Mouse (Mus musculus) frontal cortex, adult 2 months (tissue): ENCODE results near the gene Trim23. TPM values are rescaled to one million over a fixed set of nuclear protein-coding genes. Genes with fewer than 3 reads are reported as not detected.
"Not testable (repeated sequence)": the region's sequence is repeated elsewhere in the genome, so short reads cannot be mapped to it uniquely, and the experiment has no call there.

Source experiments
- DNase-seq, 2 experiments: peaks; one replicate each; pipeline ENCODE4 v3.0.0; 2022; ENCODE audit warnings: low spot score in 1 of 2; ENCODE audit errors: extremely low spot score in 1 of 2
- polyA plus RNA-seq: library from polyadenylated mRNA; depleted of rRNA; stranded (reverse); fragments of >200 nt; gene quantifications from 2 replicates; pipeline ENCODE4 v1.2.3, GENCODE M21; 2012; rRNA removed

Trim23 gene
- polyA plus RNA-seq = 32.1 and 37.8 TPM in 2 replicates

GRCm38 (mm10) chr13:104178650-104179121, at the start of gene Trim23:
Trim23 (plus strand) TSS chr13:104178797.
- peak; percentile 97 to 98 for DNase-seq

GRCm38 (mm10) chr13:104132561-104132960, 46.0 kb upstream of the Trim23 start:
- DNase-seq = no peak

DNA sequence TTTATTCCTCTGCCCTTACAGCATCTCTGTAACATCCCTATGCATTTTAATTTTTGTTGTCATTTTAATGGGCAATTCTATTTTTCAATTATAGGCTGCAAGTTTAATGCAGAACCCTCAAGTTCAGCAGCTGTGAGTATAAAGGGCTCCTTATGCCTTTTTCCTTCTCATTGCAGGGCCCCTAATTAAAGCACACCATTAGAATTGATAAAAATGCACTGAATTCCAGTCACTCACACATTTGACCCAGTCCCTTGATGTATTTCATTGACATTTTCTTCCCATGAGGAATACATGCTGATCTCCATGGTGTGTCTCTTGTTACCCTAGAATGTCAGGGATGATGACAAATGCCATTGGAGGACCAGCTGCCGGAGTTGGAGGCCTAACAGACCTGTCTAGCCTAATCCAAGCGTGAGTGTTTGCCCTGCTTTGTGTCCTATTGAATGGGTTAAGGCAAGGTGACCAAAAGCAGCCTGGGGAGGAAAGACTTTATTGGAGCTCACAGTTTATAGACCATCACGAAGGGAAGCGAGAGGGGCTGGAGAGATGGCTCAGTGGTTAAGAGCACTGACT, 44.0 kb upstream of the Trim23 start:
- no peak for DNase-seq

GRCm38 (mm10) chr13:104139369-104140209, 39.0 kb upstream of the Trim23 start:
- peak; percentile 83 to 93 for DNase-seq

DNA sequence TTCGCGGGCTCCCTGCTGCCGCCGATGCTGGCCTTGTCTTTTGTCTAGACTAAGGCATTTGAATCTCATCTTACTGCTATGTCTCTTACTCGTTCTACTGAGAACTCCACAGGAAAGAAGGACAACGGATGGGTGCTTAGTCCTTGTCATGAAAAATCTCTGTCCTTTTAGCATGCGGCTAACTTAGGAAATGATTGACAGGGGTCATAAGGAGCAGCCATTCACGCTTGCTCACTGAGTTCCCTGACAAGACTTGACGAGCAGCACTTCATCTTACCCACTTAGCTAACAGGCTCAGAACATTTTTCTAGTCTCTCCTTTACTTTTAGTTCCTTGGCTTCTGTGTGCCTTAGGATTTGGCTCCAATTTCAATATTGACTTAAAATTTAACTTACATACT, 33.7 kb upstream of the Trim23 start:
- DNase-seq = no peak

DNA sequence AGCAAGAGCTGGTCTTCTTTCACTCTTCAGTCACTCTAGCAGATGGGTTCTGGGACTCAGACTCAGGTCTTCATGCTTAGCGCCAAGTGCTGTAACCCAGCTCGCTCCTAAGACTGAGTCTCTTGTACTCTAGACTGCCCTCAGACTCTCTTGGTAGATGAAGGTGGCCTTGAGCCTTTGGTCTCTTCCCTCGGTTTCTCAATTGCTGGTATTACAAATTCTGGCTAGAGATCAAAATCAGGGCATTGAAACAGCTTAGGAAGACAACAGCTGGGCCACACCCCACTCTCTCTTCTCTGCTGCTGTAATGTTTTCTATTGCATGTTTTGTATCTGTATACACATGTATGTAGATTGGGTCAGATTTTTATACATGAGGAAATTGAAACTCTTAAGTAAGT, 33.0 kb upstream of the Trim23 start:
- no peak for DNase-seq

DNA sequence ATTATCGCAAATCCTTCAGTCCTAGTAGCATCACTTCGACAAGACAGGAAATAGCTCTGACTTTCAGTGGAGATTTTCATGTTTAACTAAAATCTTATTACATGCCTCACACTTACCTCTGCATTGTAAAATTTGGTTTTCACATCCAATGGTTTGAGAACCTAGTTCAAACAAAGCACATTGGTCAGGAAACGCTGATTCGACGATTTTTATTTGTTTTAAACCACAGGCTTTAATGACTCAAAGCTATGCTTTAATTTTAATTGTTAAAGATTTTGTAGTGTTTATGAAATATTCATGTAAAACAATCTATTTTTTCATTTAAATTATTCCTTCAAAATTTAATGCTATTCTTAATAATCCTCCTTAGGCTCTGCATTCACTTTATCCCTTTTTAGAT, 24.4 kb upstream of the Trim23 start:
- no peak for DNase-seq

DNA sequence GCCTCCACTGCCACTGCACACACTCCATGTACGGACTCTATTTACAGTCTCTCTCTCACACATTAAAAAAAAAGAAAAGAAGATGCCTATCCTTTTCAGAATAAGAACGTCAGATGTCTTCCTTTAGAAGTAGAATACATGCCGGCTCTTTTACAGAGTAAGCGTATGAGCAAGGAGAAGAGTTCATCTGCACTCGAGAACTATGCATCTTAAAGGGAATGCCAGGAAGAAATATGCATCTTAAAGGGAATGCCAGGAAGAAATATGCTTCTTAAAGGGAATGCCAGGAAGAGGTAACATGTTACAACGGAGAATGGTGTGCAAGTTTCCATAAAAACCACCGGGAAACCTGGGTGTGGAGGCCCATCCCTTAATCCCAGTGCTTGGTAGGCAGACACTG, 23.5 kb upstream of the Trim23 start:
- DNase-seq = no peak

DNA sequence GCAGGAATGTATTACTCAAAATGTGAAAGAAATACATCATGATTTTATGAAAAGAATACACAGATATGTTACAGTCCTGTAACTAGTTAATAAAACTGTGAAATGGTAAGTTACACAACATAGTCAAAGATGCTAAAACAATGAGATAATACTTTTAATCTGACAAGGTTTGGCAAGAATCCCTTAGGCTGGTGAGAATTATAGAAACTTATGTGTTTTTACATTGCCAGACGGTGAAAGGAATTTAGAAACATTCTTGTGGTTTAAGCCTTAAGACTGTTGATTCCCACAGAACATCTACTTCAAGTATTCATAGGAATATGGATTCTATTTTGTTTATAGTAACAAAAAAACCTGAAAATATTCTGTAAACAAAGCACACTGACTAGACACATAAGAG, 22.9 kb upstream of the Trim23 start:
- DNase-seq = no peak

DNA sequence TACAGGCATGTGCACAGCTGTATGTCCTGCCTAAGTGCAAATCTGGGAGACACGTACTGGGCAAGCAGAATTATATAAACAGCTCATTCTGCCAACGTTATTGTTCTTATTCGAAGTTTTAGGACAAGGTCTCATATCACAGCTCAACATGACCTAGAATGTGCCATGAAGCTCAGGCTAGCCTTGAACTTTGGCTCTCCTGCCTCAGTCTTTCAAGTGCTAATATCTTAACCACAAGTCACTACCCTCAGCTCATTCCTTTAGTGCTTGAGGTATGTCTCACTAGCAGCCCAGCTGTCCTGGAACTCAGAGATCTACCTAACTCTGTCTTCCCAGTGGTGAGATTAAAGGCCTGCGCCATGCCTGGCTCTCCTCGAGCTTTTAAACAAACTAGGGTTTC, 6.9 kb upstream of the Trim23 start:
- DNase-seq = no peak

DNA sequence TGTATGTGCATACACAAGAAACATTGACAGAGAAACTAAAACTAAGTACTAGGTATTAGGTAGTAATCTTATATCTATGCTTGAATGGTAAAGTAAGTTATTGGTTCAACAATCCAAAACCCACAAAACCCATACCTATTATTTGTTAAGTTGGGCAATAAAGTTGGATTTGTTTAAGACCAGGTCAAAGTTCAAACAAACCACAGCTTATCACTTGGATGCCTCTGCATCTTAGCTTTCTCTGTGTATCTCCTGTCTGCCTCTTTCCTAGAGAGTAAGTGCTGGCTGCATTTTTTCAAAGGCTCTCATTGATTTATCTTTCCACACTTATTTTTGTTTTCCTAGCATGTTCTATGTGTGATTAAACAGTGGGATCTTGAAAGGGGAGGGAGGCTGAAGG, 6.1 kb upstream of the Trim23 start:
- DNase-seq = no peak

DNA sequence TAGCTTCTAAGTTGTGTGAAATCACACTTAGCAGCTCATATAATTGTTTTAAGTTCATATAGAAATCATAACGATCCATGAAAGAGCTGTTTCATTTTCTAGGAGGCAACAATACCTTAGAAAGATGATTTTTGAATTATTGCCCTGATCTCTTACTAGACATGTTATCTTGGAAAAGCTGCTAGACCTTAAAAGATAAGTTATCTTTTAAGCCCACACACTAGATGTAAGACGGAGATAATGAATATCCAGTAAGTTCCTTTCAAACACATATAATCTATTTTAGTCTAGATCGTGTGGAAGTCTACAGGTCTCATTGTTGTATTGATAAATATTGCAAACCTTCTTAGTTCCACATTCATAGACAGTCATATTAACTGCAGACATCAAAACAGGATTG, 1.7 kb upstream of the Trim23 start:
- DNase-seq = no peak

DNA sequence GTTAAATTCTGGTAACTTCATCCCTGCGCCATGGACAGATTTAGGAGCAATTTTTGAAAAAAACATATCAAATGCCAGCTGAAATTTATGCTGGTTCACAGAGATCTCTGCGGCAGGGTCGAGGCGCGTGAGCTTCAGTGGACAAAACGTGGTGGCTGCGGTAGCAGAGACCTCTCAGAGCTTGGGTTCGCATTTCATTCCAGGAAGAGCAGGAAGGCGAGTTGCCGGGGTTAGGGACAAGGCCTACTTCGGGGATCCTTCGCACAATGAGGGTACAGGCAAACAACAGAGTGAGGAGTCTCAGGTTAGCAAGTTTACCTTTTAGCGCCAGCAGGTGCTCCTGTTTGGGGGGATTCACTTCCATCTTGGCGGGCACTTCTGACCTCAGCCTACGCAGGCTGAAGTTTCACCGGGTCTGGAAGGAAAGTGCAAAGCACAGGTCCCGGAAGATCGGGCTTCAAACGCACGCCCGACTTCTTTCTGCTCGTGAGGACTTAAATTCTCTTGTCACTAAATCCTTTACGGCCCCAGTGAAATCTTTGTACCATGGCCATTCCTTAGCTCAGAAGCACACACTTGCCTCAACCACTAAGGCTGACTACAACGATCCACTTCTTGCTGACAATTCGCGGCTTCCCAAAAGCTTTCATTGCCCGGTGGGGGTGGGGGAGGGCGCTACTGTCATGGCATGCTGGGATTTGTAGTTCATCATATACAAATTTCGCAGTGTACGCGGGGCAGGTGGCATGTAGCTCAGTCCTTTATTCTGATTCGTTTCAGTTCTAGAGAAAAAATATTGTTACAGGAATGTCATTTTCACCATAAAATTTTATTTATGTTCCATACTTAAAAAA, 574 bp upstream of the Trim23 start, which contains the start of gene Trappc13:
Trappc13 (minus strand) TSS at position 674 of the 854 bp plus-strand sequence.
- peak in 1 of 2 experiments; percentile 90 for DNase-seq

DNA sequence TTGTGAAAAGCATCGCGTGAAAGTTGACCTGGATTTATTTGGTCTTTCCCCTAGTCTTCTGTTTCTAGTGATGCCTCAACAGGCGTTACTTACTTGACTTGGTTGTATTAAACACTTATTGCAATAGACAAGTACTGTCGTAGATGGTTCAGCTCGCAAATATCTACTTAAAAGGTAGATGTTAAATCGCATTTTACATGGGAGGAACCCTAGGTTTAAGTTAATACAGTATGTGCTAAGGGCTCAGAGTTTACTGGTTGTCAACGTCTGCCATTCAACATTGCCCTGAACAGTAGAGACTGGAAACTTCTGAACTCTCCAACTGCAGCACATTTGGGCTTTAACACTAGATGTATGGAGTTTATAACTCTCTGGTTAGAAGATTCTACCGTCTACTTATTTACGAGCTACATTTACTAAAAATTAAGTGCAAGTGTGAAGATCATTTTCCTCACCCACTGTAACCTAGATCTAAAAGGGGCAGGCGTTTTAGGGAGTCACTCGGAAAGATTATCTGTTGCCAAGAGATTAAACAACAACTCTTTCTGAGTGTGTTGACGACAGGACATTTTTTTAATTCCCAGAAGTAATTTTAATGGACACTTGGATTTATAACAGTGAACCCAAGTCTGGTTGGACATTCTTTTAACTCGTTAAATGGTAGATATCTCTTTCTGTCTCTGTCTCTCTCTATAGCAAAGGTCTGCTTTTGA, 735 bp downstream of the Trim23 start:
- DNase-seq = no peak

- no peak for DNase-seq
Observed at GRCm38 (mm10) chr13:104187357-104187756, 8.8 kb downstream of the Trim23 start.

DNA sequence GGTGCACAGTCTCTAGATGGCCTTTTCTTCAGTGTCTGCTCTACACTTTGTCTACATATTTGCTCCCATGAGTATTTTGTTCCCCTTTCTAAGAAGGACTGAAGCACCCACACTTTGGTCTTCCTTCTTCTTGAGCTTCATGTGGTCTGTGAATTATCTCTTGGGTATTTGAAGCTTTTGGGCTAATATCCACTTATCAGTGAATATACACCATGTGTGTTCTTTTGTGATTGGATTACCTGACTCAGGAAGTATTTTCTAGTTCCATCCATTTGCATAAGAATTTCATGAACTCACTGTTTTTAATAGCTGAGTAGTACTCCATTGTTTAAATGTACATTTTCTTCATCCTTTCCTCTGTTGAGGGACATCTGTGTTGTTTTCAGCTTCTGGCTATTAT, 17.3 kb downstream of the Trim23 start:
- DNase-seq = not testable (repeated sequence)

DNA sequence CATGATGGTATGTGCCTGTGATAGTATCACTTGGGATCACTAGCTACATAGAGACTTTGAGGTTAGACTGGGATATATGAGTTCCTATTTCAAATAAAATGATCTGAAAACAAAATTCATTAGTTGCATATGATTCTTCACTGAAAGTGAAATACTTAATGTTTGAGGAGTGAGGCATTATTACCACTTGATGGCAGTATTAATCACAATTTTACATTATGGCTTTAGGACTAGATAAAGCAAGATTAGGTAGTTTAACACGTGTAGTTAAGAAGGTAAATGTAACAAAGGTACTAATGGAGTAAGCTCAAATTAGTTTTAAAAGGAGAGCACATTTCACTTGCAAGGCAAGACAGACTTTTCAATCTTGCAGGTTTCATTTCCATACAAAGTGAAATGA, 25.7 kb downstream of the Trim23 start:
- DNase-seq = no peak

DNA sequence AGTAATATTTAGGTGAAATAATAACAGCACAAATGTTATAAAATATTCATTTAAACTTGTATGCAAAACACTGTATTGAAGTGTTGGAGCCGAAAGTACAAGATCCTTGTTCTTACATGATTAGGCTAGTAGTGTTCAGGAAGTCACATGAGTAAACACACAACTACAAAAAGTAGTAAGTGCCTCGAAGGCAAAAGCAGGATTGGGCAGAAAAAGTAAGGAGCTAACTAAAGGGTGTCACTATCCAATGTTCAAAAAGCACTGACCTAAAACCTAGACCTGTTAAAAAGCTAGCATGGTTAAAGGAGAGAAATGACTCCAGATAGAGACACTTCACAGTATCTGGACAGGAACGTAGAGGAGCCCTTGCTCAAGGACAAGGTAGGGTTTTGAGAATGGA, 48.9 kb downstream of the Trim23 start:
- DNase-seq = no peak

DNA sequence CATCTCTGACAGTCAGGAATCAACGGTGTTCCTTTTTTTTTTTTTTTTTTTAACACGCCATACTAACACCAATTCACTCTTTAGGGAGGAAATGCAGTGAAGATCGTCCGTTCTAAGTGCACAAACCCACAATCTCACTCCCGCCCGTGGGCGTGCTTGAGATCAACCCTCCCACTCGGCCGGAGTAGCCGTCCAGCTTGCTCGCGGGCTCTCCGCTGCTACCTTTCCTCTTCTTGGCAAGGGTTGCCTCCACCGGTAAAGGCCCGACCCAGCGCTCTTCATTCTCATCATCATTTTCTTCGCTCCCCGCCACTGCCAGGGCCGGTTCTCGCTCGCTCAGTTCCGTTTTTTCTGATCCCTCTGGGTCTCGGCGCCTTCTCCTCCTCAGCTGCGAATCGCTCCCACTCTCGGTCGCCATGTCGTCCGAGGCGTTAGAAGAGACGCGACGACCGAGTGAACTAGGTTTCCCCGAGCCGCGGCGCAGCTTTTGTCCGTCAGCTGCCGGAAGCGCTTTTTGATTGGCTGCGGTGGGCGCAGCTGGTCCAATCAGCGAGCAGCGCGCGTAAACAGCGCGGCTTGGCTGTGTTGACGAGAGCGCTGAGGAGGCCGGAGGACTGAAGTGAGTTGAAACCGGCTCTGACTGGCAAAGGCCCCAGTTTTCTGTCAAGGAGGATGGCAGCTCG, 49.9 kb downstream of the Trim23 start, which contains the start of the genes Cenpk and Ppwd1:
Cenpk (plus strand) TSS at position 228 of the 683 bp plus-strand sequence.
Ppwd1 (minus strand) TSS at position 460 of the 683 bp plus-strand sequence.
- peak; percentile 92 to 97 for DNase-seq

DNA sequence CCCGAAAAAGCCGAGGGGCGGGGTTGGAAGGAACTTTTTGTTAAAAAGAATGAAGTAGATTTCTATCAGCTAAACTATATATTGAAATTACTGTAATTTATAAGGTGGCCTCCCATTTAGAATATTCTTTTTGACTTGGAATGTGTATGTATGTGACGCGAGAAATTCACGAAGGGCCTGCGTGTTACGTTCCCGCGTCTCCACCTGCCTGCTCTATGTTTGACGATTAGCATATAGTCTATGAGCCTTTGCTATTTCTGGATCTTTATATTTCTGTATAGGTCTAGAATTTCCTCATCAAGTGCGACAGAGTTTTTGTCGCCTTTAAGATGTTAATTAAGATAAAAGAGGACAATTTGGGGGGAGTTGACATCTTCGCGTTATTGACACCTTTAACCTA, 50.6 kb downstream of the Trim23 start:
- no peak for DNase-seq
